Mouse (Mus musculus) lung, embryonic 16.5 days (tissue): ENCODE data around the gene Pprc1. TPM values are rescaled to one million over a fixed set of nuclear protein-coding genes. Genes with fewer than 3 reads are reported as not detected.

ENCODE experiments used
- ATAC-seq: fragments of 200-750 bp; cut with Nextera tagmentation; 2 replicates; pipeline ENCODE4 v1.8.0; 2017; ENCODE audit warnings: low read depth, mild to moderate bottlenecking, moderate library complexity
- H3K27ac ChIP-seq: fragments of 300-500 bp; sonication (generic); 2 replicates; pipeline ENCODE4 v1.5.1; 2014; ENCODE audit warnings: mild to moderate bottlenecking, control low read depth, low read length
- H3K27me3 ChIP-seq: fragments of 300-500 bp; sonication (generic); 2 replicates; pipeline ENCODE4 v1.6.1; 2014; ENCODE audit warnings: low read depth, low read length, mixed read lengths; ENCODE audit not compliant: control insufficient read depth, insufficient read depth
- H3K36me3 ChIP-seq: fragments of 300-500 bp; sonication (generic); 2 replicates; pipeline ENCODE4 v1.6.1; 2014; ENCODE audit warnings: low read length; ENCODE audit not compliant: control insufficient read depth, insufficient read depth
- H3K4me1 ChIP-seq: fragments of 300-500 bp; sonication (generic); replicated peaks from 2 replicates; pipeline ENCODE4 v1.6.1; 2014; ENCODE audit warnings: low read length, mixed read lengths; ENCODE audit not compliant: control insufficient read depth, insufficient read depth
- H3K4me2 ChIP-seq: fragments of 300-500 bp; sonication (generic); 2 replicates; pipeline ENCODE4 v1.6.1; 2014; ENCODE audit warnings: low read depth, low read length, control low read depth
- H3K4me3 ChIP-seq: fragments of 300-500 bp; sonication (generic); 2 replicates; pipeline ENCODE4 v1.5.1; 2014; ENCODE audit warnings: mild to moderate bottlenecking, low read length, control low read depth
- H3K9ac ChIP-seq: fragments of 300-500 bp; sonication (generic); 2 replicates; pipeline ENCODE4 v1.6.1; 2014; ENCODE audit warnings: low read length, control low read depth
- H3K9me3 ChIP-seq: fragments of 300-500 bp; sonication (generic); 2 replicates; pipeline ENCODE4 v1.6.1; 2016; ENCODE audit warnings: low read length; ENCODE audit not compliant: control insufficient read depth
- WGBS: fragments of 180-500 bp; shearing (Covaris S2); extraction: QIAGEN DNeasy Blood & Tissue Kit; methylation state at CpG from one replicate; pipeline ENCODE4 v1.1.7; 2014; 5-methylcytosine and 5-hydroxymethylcytosine counted together
- polyA plus RNA-seq: library from polyadenylated mRNA; unstranded; fragments of >200 nt; fragmentation: Nextera tagmentation; extraction: Ambion mirVana; gene quantifications from 2 replicates; pipeline ENCODE4 v1.2.1, GENCODE M21; 2015

Gene Pprc1
- polyA plus RNA-seq: 24.4 and 27.0 TPM in 2 replicates

- peak within 1 kb of the TSS; percentile 84 for H3K4me2 ChIP-seq
- no peak; the same call in 1 of the 2 replicates for ATAC-seq
- peak within 1 kb of the TSS; percentile 99 for H3K27ac ChIP-seq
- H3K9ac ChIP-seq: peak within 1 kb of the TSS; percentile 96
- no peaks in the 10 kb centered on the region for H3K36me3 ChIP-seq
- H3K27me3 ChIP-seq: no peaks in the 10 kb centered on the region
- under 1% methylated on average over 25 of the region's 34 CpGs for WGBS
- peak within 1 kb of the TSS; percentile 79 for H3K4me3 ChIP-seq
- H3K4me1 ChIP-seq: peaks cover 49% of the 10 kb centered on the region
- H3K9me3 ChIP-seq: no peaks in the 10 kb centered on the region
Observed at GRCm38 (mm10) chr19:46044271-46044992, at the start of gene Pprc1. Gene Pprc1 (plus strand): TSS chr19:46044886.

- Histone ChIP-seq H3K4me1 (0 out of 2 replicates have a peak, but pooled peaks cover 2% of the 10 kb centered on the region), H3K27ac (peak overlapping the region; percentile 93; the same call in 1 of the 2 replicates), H3K4me2 (peak overlapping the region; percentile 66), H3K9ac (peak overlapping the region; percentile 94), H3K4me3 (peak overlapping the region; percentile 83), H3K27me3 (no peaks in the 10 kb centered on the region), H3K9me3 (peaks cover 6% of the 10 kb centered on the region), H3K36me3 (peaks cover 8% of the 10 kb centered on the region)
- no peak for ATAC-seq
- 56% methylated on average over 5 of the region's 5 CpGs for WGBS
Observed at GRCm38 (mm10) chr19:45997365-45997764, 47.3 kb upstream of the Pprc1 start.

DNA sequence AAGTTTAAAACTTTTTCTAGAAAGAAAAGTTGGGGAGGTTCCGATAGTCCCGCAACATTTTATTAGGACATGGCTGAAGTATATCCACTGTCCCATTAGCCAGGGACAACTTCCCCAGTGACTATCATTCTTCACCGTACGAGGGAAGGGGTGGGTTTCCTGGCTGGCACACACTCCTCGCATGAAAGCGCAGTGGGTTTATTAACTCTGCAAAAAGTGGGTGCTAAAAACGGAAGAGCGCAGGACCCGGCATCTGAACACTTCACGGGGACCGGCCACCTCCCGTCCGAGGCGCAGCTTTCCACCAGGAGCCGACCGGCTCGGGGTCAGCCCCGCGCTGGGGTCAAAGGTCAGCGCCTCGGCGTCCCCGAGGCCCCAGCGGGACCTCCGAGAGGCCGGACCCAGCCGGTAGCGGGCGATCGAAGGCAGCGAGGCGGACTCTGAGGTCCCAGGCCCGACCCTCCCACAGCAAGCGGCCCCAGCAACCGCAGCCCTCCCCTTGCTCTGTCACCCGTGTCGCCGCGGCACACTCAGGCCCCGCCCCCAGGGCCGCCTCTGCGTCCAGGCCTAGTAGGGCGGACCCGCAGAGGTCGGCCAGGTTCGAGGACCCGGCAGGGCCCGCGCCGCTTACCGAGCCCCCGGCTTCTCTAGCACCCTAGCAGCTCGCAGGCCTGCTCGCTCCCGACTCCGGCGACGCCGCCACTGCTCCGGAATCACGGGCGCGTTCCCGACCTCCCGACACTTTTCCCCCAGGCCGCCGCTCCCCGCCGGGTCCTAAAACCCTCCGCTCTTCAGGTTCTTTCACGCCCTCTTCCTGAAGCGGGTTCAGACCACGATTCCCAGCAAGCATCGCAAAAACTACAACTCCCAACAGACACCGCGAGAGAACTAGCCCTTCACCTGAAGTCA, 46.6 kb upstream of the Pprc1 start, which contains the start of gene Armh3:
Gene Armh3 (minus strand): TSS at position 704 of the 909 bp plus-strand sequence.
- ATAC-seq: peak; percentile 97
- under 1% methylated on average over 71 of the region's 76 CpGs for WGBS
- H3K36me3 ChIP-seq: peaks cover 8% of the 10 kb centered on the region

GRCm38 (mm10) chr19:45998694-45999217, 45.9 kb upstream of the Pprc1 start:
- WGBS: 7% methylated on average over 8 of the region's 8 CpGs
- H3K27ac ChIP-seq: no peak overlapping the region
- H3K9ac ChIP-seq: peak overlapping the region; percentile 61; the same call in 1 of the 2 replicates
- H3K9me3 ChIP-seq: peaks cover 6% of the 10 kb centered on the region
- peaks cover 8% of the 10 kb centered on the region for H3K36me3 ChIP-seq
- H3K27me3 ChIP-seq: no peaks in the 10 kb centered on the region
- H3K4me1 ChIP-seq: peaks cover 2% of the 10 kb centered on the region; the same call in 1 of the 2 replicates
- peak overlapping the region; percentile 83 for H3K4me3 ChIP-seq
- peak; percentile 4; the same call in 1 of the 2 replicates for ATAC-seq
- H3K4me2 ChIP-seq: peak overlapping the region; percentile 69

More for the DNA sequence above, 46.6 kb upstream of the Pprc1 start, which contains the start of gene Armh3:
- H3K4me1 ChIP-seq: 0 out of 2 replicates have a peak, but pooled peaks cover 2% of the 10 kb centered on the region
- peak within 1 kb of the TSS; percentile 83 for H3K4me3 ChIP-seq
- peak within 1 kb of the TSS; percentile 94 for H3K9ac ChIP-seq
- H3K9me3 ChIP-seq: peaks cover 6% of the 10 kb centered on the region
- peak within 1 kb of the TSS; percentile 69 for H3K4me2 ChIP-seq
- H3K27ac ChIP-seq: peak within 1 kb of the TSS; percentile 93
- H3K27me3 ChIP-seq: no peaks in the 10 kb centered on the region

DNA sequence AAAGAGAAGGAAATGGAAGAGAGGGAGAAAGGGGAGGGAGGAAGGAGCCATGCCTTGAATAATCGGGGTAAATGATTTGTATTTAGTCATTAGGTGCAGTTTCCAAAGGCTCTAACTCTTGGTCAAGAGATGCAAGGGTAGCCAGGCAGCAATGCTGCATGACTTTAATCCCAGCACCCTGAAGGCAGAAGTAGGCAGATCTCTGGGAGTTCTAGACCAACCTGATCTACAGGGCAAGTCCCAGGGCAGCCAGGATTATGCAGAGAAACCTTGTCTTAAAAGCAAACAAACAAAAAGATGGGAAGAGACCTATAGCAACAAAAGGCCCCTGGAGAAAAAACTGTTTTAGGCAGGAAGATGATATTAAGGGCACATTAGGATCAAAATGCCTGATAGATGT, 45.3 kb upstream of the Pprc1 start:
- ATAC-seq: no peak
- Histone ChIP-seq H3K4me1 (peaks cover 8% of the 10 kb centered on the region), H3K36me3 (peaks cover 8% of the 10 kb centered on the region), H3K4me3 (no peak overlapping the region), H3K27ac (no peak overlapping the region), H3K9ac (no peak overlapping the region), H3K9me3 (peaks cover 5% of the 10 kb centered on the region), H3K27me3 (no peaks in the 10 kb centered on the region), H3K4me2 (no peak overlapping the region)
- 57% methylated on average over 1 of the region's 1 CpGs for WGBS

GRCm38 (mm10) chr19:46002279-46002678, 42.4 kb upstream of the Pprc1 start:
- ATAC-seq: no peak
- Histone ChIP-seq H3K4me2 (no peak overlapping the region), H3K36me3 (no peaks in the 10 kb centered on the region), H3K4me3 (no peak overlapping the region), H3K27ac (no peak overlapping the region), H3K9me3 (no peaks in the 10 kb centered on the region), H3K4me1 (peaks cover 12% of the 10 kb centered on the region), H3K27me3 (no peaks in the 10 kb centered on the region), H3K9ac (no peak overlapping the region)
- WGBS: 78% methylated on average over 9 of the region's 9 CpGs

GRCm38 (mm10) chr19:46003371-46004226, 41.1 kb upstream of the Pprc1 start, which contains the start of gene Hps6:
Gene Hps6 (plus strand): TSS chr19:46003508.
- H3K9me3 ChIP-seq: no peaks in the 10 kb centered on the region
- peaks cover 3% of the 10 kb centered on the region; the same call in 1 of the 2 replicates for H3K36me3 ChIP-seq
- peak within 1 kb of the TSS; percentile 73 for H3K4me3 ChIP-seq
- peak within 1 kb of the TSS; percentile 88 for H3K9ac ChIP-seq
- no peaks in the 10 kb centered on the region for H3K27me3 ChIP-seq
- 1% methylated on average over 70 of the region's 70 CpGs for WGBS
- peak; percentile 94 for ATAC-seq
- peak within 1 kb of the TSS; percentile 94 for H3K4me2 ChIP-seq
- H3K4me1 ChIP-seq: peaks cover 10% of the 10 kb centered on the region
- H3K27ac ChIP-seq: peak within 1 kb of the TSS; percentile 70

DNA sequence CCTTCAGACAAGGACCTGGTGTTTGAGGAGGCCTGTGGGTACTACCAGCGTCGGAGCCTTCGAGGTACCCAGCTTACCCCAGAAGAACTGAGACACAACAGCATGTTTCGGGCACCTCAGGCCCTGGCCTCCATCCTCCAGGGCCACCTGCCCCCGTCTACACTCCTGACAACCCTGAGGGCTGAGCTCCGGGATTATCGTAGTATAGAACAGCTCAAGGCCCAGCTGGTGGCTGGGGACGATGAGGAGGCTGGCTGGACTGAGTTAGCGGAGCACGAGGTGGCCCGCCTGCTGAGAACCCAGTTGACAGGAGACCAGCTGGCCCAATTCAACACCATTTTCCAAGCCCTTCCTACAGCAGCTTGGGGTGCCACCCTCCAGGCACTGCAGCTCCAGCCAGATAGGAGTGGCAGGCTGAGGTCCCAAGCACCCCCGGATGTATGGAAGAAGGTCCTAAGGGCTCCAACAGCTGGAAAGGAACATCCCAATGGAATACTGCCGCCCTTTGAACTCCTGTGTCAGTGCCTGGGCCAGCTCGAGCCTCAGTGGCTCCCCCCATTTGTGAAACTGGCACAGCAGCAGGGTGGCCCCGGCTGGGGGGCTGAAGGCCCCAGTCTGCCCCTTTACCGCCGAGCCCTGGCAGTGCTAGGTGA, 39.7 kb upstream of the Pprc1 start:
- Histone ChIP-seq H3K4me1 (peaks cover 10% of the 10 kb centered on the region), H3K9ac (no peak overlapping the region), H3K27ac (no peak overlapping the region), H3K36me3 (peaks cover 3% of the 10 kb centered on the region; the same call in 1 of the 2 replicates), H3K4me2 (no peak overlapping the region), H3K27me3 (no peaks in the 10 kb centered on the region), H3K4me3 (no peak overlapping the region), H3K9me3 (no peaks in the 10 kb centered on the region)
- ATAC-seq: no peak
- WGBS: 80% methylated on average over 17 of the region's 17 CpGs
